Mouse (Mus musculus) adrenal gland, adult 2 months (tissue): ENCODE data around the gene Gm43302. TPM values are rescaled to one million over a fixed set of nuclear protein-coding genes. Genes with fewer than 3 reads are reported as not detected.
"Not testable (repeated sequence)": the region's sequence is repeated elsewhere in the genome, so short reads cannot be mapped to it uniquely, and the experiment has no call there.

Experiments used
- DNase-seq: peaks from one replicate; pipeline ENCODE4 v3.0.0; 2021
- long read RNA-seq: library from polyadenylated mRNA; stranded (forward); transcript quantifications from one replicate; pipeline ENCODE4 v2.0.0, GENCODE M21; 2021
- polyA plus RNA-seq: library from polyadenylated mRNA; depleted of rRNA; stranded (reverse); fragments of >200 nt; gene quantifications from 2 replicates; pipeline ENCODE4 v1.2.3, GENCODE M21; 2012; rRNA removed
- total RNA-seq, 2 experiments: library from RNA; stranded (reverse); gene quantifications; 2 replicates each; pipeline ENCODE4 v1.2.3; 2021

The Gm43302 gene
- under 1 TPM in 1 of 2 experiments, not detected in 1; 0.07 TPM for total RNA-seq
- polyA plus RNA-seq: 1.6 and 2.3 TPM in 2 replicates
- long read RNA-seq: 0 reads

DNA sequence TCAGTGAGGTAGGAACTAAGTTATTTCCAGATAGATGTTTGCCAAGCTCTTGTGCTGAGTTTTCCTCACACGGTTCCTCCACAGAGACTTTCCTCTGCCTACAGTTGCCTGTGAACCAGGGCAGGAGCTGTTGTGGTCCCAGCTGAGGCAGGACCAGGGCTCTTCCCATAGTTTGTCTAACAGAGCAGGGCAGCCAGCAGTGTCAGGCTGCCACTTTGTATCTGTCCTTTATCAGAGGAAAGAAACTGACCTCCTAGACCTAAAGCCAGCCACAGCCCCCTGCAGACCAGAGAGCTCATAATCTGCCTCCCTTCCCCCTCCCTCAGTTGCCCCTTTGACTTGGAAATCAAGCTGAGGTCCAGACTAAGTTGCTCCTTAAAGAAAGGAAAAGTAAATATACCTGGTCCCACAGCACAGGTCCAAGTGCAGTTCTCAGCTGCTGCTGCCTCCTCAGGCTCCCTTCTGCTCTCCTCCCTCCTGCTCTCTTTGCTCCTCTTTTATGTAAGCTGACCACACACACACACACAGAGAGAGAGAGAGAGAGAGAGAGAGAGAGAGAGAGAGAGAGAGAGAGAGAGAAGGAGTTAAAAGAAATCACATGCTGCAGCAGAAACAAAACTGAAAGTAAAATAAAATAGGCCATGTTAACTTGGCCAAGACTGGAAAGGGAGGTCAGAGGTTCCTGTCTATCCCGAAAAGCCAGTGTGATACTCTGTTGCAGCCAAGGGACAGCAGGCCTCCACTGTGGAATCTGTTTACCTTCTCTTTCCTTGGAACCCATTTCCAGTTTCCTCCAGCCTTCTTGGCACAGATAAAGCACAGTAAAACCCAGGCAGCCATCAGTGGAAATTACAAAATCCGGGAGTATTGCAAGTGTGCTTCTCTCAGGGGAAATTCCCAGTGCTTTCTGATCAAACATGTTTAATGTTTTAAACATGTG, at the start of gene Gm43302, which contains the start of gene Gbp6:
TSS of gene Gm43302 (minus strand) at position 470 of the 940 bp plus-strand sequence.
TSS of gene Gbp6 (minus strand) at position 473 of the 940 bp plus-strand sequence.
- DNase-seq: peak; percentile 68

DNA sequence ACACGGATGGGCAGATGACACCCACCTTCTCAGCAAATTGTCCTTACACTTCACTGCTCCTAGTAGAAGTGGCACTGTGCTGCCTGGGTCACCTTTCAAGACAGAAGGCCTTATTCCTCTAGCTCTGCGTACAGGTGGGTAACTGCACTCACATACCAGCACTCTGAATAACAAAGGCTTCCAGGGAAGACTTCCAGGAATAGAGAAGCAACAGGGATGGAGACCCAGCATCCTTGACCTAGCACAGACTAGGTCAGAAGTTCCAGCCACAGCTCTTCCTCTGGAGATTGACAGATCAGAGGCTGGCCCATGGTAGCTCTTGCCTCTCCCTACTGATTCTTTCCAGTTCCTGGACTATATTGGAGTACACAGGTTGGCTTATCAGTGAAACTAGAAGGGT, 47.8 kb upstream of the Gm43302 start:
- no peak for DNase-seq

DNA sequence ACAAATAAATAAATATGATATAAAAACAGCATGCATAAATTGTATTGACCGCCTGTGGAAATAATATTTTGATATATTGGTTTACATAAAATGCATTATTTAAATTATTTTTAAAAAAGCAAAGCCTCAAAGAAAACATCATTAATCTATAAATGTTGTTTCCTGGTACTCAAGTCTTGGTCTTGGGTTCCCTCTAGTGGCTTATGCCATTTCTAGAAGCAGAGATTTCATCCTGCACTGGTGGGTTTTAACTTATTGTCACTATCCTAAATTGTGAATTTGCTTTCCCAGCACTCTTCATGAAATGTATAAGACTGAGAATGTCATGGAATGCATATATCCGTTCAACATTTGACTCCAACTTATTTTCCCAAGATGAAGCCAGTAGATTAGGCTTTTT, 29.0 kb upstream of the Gm43302 start:
- DNase-seq: no peak

DNA sequence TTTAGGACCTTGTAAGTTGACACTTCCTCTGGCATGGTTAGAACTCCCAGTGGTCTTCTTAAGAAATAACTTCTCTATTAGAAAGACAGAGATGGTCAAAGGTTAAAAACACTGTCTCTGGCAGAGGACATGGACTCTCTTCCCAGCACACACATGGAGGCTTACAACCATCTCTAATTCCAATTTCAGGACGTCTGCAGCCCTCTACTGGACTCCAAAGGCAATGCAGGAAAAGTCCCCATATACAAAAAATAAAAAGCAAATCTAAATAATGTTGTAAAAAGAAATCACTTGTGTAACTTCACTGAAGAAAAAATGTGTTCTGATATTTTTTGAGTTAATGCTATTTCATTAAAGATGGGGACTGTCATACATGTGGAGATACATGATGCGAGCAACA, 17.4 kb upstream of the Gm43302 start:
- DNase-seq: no peak

DNA sequence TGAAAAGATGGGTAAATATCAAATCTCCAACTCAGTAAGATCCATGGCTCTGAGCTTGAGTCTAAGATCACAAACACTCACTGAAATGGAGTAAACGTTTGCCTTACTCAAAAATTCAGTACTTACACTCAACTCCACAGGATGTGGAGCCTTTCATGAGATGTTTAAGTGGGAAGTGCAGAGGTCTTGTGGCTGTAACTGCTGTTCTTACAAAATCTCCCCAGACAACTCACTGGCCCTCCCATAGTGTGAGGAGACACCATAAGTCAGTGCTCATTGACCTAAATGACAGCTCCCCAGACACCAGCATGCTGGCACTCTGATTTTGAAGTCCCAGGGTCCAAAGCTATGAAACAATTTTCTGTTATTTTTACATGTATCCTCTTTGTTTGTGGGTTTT, 15.7 kb upstream of the Gm43302 start:
- not testable (repeated sequence) for DNase-seq

DNA sequence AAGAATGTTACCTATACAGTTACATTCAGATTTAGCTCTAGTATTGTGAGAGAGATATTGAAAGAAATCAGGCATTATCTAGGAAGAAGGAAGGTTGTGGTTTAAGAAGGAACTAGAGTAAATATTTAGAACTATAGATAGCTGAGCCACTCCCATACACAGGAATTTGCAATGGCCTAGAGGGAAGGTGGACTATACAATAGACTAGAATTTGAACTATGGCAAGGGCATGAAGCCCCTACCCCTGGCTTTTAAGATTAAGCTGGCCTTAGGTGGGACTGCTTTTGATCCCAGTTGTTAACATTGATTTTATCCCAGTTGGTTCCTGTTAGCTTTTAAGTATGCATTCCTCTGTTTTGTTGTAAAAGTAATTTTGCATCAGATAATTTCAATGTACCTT, 13.5 kb upstream of the Gm43302 start:
- not testable (repeated sequence) for DNase-seq

DNA sequence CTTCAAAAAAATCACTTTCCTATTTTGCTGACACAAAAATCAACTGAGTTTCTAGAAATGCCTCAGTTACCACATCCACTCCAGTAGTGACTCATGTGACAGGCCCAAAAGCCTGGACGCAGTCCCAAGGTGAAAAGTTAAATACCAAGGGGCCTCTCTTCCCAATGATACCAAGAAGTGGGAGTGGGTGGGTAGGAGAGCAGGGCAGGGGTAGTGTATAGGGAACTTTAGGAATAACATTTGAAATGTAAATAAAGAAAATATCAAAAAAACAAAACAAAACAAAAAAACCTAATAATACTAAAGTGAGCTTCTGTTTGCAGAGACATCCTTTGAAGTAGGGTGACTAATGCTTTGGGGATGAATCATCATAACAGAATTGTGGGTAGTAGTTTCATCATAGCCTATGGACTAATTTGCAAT, 12.7 kb upstream of the Gm43302 start:
- DNase-seq: peak; percentile 76

DNA sequence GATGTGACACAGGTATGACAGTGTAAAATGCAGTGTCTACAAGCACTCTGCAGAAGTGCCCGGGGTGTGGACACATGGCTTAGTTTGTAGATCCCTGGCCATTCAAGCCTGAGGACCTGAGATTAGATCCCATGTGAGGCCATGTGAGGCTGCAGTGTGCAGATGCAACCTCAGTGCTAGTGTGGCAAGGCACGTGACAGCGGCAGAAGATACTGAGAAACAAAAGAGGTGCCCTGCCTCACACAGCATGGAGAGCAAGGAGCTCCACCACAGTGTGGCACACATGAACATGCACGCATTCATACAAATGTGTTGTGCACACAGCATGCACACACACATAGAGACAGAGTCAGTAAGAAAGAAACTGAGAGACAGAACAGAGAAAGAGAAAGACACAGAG, 12.2 kb upstream of the Gm43302 start:
- peak; percentile 18 for DNase-seq

DNA sequence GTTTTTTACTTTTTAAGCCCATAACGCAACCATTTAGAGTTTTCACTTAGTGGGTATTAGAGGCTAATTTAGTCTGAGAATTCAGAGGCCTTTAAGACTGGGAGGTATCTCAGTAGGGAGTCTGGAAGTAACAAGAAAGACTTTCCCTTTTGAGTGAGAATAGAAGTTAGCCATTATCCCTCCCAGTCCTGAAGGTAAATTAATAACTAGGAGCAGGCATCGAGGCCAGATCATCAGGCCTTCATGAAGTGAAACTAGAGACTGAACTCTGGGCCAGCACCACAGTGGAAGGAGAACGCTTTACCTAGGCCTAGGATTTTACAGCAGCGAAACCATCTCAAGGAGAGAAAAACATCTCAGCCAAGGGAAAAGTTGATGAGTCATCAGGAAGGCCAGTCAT, 8.5 kb upstream of the Gm43302 start:
- no peak for DNase-seq

DNA sequence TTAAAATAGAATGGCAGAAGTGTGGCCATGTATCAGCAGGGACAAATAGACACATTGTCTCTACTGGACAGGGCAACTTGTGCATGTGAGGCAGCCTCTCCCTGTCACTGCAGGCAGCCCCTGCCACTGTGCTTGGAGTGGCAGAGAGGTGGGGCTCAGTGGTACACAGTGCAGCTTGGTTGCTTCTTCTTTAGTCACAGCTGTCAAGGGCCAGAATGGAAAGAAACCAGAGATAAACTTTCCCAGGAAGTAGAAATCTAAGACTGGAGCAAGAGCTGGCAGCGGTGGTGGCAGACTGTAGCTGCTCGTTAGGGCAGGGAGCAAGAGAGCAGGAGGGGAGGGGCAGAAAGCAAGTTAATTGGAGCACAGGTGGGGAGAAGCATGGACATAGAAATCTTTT, 8.0 kb upstream of the Gm43302 start:
- no peak for DNase-seq

DNA sequence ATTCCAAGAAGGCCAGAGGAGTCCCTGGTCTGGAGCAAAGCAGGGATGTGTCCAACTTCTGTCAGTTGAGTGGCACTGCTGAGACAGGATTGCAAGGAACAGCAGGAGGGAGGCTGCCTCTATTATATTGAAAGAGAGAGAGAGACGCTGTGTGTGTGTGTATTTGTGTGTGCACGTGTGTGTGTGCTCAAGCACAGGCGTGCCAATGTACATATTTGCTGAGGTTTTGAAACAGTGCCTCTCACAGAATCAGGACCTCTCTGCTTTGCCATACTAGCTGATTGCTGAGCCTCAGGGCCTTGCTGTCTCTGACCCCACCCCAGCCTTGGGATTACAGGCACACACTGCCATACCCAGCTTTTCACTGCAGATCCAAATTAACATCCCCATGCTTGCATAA, 2.3 kb upstream of the Gm43302 start:
- DNase-seq: no peak

DNA sequence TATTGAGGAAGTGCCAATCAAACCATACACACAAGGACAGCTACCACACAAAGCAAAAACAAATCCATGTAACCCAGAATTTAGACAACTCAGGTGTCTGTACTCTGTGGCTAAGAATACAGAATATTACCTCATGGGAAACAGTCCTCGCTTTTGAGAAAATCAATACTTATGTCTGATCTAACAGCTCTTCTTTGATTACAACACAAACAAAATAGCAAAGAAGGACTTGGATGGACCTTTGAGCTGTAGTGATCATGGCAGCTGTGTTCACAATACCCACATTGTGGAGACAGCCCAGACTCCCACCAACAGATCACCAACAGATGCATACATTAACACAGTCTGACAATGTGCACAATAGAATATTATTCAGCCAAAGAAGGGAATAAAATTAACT, 1.0 kb downstream of the Gm43302 start:
- DNase-seq: no peak

DNA sequence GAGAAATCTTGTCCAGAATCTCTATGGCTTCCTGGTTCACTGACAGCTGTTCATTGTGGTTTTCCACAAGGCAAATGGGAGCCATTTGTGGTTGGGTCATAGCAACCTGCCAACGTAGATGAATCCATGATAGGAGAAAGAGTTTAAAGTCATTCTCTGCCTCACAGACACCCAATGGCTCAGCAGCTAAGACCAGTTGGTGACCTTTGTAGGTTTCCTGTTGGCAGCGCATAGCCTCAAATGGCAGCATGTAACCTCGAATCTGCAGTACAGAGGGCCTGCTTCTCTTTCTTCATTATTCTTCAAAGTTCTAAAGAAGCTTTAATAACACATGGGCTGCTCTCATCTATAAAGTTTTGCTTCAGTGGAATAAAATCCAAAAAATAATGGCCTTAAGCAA, 2.6 kb downstream of the Gm43302 start:
- DNase-seq: not testable (repeated sequence)

DNA sequence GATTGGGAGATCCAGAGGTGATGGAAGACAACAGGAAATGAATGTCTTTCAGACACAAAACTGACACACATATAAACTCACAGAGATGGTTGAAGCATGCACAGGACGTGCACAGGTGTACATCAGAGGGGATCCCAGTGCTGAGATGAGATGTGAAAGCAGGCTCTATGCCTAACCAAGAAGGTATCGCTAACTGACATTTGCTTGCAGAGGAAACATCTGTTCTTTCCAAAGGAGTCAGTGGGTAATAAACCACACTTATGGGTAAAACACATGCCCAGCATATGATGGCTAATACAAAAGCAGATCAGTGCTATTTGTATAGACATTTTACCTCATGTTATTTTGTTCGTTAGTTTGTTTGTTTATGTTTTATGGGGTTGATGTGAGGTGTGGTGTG, 32.8 kb downstream of the Gm43302 start:
- DNase-seq: not testable (repeated sequence)

DNA sequence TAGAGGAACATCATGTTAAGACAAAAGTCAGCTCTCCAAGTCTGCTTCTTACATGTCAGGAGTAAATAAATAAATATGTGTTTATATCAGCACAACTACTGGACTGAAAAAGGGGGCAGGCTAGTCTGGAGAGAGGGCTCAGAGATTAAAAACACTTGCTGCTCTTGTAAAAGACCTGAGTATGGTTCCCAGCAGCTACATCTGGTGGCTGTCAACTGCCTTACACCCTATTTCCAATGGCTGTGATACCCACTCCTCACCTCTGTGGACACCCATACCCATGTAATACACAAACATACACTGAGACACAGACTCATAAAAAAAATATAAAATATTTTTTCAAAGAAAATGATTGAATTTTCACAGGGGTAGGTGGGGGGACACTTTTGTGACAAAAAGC, 41.0 kb downstream of the Gm43302 start:
- no peak for DNase-seq

DNA sequence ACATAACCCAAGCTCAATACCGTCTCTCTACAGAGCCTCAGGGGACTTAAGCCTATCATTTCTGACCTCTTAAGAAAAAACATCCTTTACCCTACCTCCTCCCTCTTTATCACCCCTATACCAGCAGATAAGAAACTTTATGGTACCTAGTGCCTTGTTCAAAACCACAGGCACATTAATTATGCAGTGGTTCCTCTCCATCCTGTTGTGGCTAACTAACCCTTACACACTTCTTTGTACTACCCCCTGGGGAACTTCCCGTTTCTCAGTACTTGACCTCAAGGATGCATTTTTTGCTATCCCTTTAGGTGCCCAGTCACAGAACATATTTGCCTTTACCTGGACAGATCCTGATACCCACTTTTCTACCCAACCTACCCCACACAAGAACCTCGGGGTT, 48.8 kb downstream of the Gm43302 start:
- not testable (repeated sequence) for DNase-seq

DNA sequence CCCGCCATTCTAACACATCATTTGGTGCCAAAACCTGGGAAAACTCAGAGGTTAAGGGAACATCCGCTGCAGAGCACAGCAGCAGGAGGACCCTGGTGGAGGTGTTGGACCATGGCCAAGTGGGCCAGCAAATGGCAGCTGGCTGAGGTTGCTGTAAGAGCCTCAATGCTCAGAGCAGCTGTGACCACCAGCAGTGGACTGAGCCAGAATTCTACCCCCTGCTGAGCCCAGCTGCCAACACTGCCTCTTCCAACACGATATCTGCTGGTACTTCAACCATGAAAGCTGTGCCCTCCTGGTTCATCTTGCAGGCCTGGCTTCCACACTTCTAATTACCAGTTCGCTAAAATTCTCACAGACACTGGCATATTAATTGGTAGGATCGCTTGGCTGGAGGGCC, 52.5 kb downstream of the Gm43302 start:
- not testable (repeated sequence) for DNase-seq

DNA sequence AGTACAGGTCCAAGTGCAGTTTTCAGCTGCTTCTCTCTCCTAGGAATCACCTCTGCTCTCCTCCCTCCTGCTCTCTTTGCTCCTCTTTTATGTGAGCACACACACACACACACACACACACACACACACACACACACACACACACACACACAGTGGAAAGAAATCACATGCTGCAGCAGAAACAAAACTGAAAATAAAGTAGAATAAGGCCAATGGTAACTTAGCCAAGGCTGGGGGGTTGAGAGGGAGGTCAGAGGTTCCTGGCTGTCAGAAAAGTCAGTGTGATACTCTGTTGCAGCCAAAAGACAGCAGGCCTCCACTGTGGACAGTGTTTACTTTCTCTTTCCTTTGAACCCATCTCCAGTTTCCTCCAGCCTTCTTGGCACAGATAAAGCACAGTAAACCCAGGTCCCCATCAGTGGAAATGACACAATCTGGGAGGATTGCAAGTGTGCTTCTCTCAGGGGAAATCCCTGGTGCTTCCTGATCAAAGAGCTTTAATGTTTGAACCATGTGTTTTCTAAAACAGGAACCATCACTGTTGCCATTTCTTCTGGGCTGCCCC, 53.9 kb downstream of the Gm43302 start, which contains the start of gene Gbp10:
TSS of gene Gbp10 (minus strand) at position 51 of the 565 bp plus-strand sequence.
- peak; percentile 23 for DNase-seq

DNA sequence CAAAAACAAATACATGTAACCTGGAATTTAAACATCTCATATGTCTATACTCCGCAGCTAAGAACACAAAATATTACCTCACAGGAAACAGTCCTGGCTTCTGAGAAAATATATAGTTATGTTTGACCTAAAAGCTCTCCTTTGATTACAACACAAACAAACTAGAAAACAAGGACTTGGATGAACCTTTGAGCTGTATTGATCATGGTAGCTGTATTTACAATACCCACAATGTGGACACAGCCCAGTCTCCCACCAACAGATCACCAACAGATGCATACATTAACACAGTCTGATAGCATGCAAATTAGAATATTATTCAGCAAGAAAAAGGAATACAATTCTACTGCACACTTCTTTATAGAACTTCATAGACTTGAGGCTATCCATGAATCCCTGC, 55.1 kb downstream of the Gm43302 start:
- not testable (repeated sequence) for DNase-seq

DNA sequence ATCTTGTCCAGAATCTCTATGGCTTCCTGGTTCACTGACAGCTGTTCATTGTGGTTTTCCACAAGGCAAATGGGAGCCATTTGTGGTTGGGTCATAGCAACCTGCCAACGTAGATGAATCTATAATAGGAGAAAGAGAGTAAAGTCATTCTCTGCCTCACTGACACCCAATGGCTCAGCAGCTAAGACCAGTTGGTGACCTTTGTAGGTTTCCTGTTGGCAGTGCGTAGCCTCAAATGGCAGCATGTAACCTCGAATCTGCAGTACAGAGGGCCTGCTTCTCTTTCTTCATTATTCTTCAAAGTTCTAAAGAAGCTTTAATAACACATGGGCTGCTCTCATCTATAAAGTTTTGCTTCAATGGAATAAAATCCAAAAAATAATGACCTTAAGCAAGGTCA, 57.5 kb downstream of the Gm43302 start:
- DNase-seq: not testable (repeated sequence)

DNA sequence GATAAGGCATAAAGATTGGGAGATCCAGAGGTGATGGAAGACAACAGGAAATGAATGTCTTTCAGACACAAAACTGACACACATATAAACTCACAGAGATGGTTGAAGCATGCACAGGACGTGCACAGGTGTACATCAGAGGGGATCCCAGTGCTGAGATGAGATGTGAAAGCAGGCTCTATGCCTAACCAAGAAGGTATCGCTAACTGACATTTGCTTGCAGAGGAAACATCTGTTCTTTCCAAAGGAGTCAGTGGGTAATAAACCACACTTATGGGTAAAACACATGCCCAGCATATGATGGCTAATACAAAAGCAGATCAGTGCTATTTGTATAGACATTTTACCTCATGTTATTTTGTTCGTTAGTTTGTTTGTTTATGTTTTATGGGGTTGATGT, 84.5 kb downstream of the Gm43302 start:
- DNase-seq: not testable (repeated sequence)

DNA sequence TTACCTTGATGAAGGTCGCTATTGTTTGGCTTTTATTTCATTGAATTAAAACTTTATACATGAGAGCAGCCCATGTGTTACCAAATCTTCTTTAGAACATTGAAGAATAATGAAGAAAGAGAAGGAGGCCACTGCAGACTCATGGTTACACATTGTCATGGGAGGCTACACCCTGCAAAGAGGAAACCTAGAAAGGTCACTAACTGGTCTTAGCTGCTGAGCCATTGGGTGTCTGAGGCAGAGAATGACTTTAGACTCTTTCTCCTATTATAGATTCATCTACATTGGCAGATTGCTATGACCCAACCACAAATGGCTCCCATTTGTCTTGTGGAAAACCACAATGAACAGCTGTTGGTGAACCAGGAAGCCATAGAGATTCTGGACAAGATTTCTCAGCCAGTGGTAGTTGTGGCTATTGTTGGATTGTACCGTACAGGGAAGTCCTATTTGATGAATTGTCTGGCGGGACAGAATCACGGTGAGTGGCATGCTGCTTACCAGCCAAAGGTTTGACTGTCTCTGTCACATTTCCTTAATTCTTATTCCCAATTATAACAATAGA, 92.6 kb downstream of the Gm43302 start:
- not testable (repeated sequence) for DNase-seq

DNA sequence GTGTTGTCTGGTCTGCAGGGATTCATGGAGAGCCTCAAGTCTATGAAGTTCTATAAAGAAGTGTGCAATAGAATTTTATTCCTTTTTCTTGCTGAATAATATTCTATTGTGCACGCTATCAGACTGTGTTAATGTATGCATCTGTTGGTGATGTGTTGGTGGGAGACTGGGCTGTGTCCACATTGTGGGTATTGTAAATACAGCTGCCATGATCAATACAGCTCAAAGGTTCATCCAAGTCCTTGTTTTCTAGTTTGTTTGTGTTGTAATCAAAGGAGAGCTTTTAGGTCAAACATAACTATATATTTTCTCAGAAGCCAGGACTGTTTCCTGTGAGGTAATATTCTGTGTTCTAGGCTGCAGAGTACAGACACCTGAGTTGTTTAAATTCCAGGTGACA, 94.3 kb downstream of the Gm43302 start:
- DNase-seq: not testable (repeated sequence)
